Mouse (Mus musculus) heart, postnatal 4 days (tissue): Measurements from ENCODE around the gene Gm6408. TPM values are rescaled to one million over a fixed set of nuclear protein-coding genes. Genes with fewer than 3 reads are reported as not detected.

Experiments used
- total RNA-seq, 2 experiments: library from RNA; stranded (reverse); gene quantifications; 2 replicates each; pipeline ENCODE4 v1.2.3; 2021

Gm6408 gene
- total RNA-seq, 2 experiments from 2014 or later, result not detected

Other genes starting within 250 kb of the Gm6408 start
- gene Wasf3, start 97.0 kb upstream of the Gm6408 start, total RNA-seq, result under 1 TPM; 0.29 to 0.31 TPM
- not detected for gene Gm6370, start 9.4 kb downstream of the Gm6408 start, total RNA-seq
- gene 4930449I24Rik, start 20.4 kb downstream of the Gm6408 start, total RNA-seq, result not detected
- not detected for gene Gm3402, start 32.2 kb downstream of the Gm6408 start, total RNA-seq
- not detected for gene Gm3404, start 43.8 kb downstream of the Gm6408 start, total RNA-seq
- gene Gm3409, start 55.7 kb downstream of the Gm6408 start, total RNA-seq, result not detected
- gene Gm3415, start 74.2 kb downstream of the Gm6408 start, total RNA-seq, result not detected
- not detected for gene Gpr12, start 103.3 kb downstream of the Gm6408 start, total RNA-seq